Mouse (Mus musculus): Measurements from ENCODE around the gene Zfyve27. TPM values are rescaled to one million over a fixed set of nuclear protein-coding genes. Genes with fewer than 3 reads are reported as not detected.

Zfyve27 gene
- polyA plus RNA-seq, 1 experiment: 12.7 TPM

GRCm38 (mm10) chr19:42135070-42135469, 28.7 kb upstream of the Zfyve27 start:
- Histone ChIP-seq H3K4me3 (ENCODE audit: insufficient read depth, low read depth, low read length) (no peak overlapping the region), H3K27ac (replicated peaks; ENCODE audit: low read depth, low read length) (no peak overlapping the region), H3K4me1 (ENCODE audit: control insufficient read depth, insufficient read depth, insufficient read length, low read length) (0 out of 2 replicates have a peak, but pooled peaks cover 3% of the 10 kb centered on the region)

DNA sequence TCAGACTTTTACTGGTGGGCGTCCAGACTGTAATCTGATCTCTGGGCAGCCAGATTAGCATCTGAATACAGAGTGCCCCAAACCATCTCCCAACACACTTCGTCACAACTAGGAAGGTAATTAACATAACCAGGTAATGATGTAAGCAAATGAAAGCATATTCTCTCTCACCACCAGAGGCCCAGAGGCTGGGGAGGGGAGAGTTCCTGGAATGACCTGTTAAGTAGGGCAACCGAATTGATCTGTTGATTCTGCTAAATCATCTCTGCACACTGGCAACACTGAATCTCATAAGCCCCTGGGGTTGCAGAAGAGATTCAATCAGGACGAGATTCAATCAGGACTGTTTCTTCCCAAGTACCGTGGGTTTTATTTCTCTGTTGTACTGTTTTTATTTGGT, 27.6 kb upstream of the Zfyve27 start:
- Histone ChIP-seq H3K4me3 (ENCODE audit: insufficient read depth, low read depth, low read length) (no peak overlapping the region), H3K4me1 (ENCODE audit: control insufficient read depth, insufficient read depth, insufficient read length, low read length) (no peaks in the 10 kb centered on the region), H3K27ac (replicated peaks; ENCODE audit: low read depth, low read length) (no peak overlapping the region)

- H3K4me3 ChIP-seq (ENCODE audit: insufficient read depth, low read depth, low read length): no peak overlapping the region
- H3K4me1 ChIP-seq (ENCODE audit: control insufficient read depth, insufficient read depth, insufficient read length, low read length): no peaks in the 10 kb centered on the region
- no peak overlapping the region for H3K27ac ChIP-seq (replicated peaks; ENCODE audit: low read depth, low read length)
Measured at GRCm38 (mm10) chr19:42137167-42137672, 26.5 kb upstream of the Zfyve27 start.

- H3K4me1 ChIP-seq (ENCODE audit: control insufficient read depth, insufficient read depth, insufficient read length, low read length): no peaks in the 10 kb centered on the region
- no peak overlapping the region for H3K27ac ChIP-seq (replicated peaks; ENCODE audit: low read depth, low read length)
- H3K4me3 ChIP-seq (ENCODE audit: insufficient read depth, low read depth, low read length): no peak overlapping the region
Measured at GRCm38 (mm10) chr19:42138517-42139285, 25.1 kb upstream of the Zfyve27 start.

DNA sequence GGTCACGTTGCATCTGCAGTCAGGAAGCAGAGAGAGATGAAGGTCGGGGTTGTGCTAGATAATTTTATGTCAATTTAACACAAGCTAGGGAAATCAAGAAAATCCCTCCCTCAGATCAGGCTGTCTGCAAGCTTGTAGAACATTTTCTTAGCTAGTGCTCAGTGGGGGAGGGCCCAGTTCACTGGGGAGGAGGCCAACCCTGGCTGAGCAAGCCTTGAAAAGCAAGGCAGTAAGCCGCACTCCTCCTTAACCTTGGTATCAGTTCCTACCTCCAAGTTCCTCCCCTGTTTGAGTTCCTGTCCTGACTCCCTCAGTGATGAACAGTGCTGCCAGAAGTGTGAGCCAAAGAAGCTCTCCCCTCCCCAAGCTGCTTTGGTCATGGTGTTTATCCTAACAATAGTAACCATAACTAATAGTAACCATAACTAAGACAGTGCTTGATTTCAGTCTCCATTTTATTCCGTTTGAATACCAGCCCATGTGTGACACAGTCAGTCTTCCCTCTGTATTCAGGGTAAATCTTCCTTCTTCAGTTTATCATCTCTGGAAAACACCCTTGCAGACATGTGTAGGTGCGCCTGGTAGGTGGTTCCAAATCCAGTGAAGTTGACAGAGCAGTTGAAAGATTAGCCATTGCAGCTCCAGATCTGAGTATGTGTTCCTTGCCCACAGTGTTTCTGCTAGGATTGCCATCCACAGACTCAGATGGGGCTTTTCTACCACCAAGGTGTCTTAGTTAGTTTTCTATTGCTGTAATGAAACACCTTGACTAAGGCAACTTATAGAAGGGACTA, 23.8 kb upstream of the Zfyve27 start:
- Histone ChIP-seq H3K4me3 (ENCODE audit: insufficient read depth, low read depth, low read length) (no peak overlapping the region), H3K27ac (replicated peaks; ENCODE audit: low read depth, low read length) (no peak overlapping the region), H3K4me1 (ENCODE audit: control insufficient read depth, insufficient read depth, insufficient read length, low read length) (0 out of 2 replicates have a peak, but pooled peaks cover 3% of the 10 kb centered on the region)

GRCm38 (mm10) chr19:42141998-42142397, 21.8 kb upstream of the Zfyve27 start:
- H3K4me3 ChIP-seq (ENCODE audit: insufficient read depth, low read depth, low read length): no peak overlapping the region

GRCm38 (mm10) chr19:42142757-42143156, 21.0 kb upstream of the Zfyve27 start:
- Histone ChIP-seq H3K4me1 (ENCODE audit: control insufficient read depth, insufficient read depth, insufficient read length, low read length) (peaks cover 8% of the 10 kb centered on the region; the same call in 1 of the 2 replicates), H3K27ac (replicated peaks; ENCODE audit: low read depth, low read length) (no peak overlapping the region), H3K4me3 (ENCODE audit: insufficient read depth, low read depth, low read length) (no peak overlapping the region)

More at GRCm38 (mm10) chr19:42141998-42142397, 21.8 kb upstream of the Zfyve27 start:
- H3K4me1 ChIP-seq (ENCODE audit: control insufficient read depth, insufficient read depth, insufficient read length, low read length): peaks cover 8% of the 10 kb centered on the region; the same call in 1 of the 2 replicates
- no peak overlapping the region for H3K27ac ChIP-seq (replicated peaks; ENCODE audit: low read depth, low read length)

GRCm38 (mm10) chr19:42144067-42144466, 19.7 kb upstream of the Zfyve27 start:
- Histone ChIP-seq H3K27ac (replicated peaks; ENCODE audit: low read depth, low read length) (0 out of 2 replicates have a peak overlapping the region, but pooled peaks have one; percentile 29), H3K4me1 (ENCODE audit: control insufficient read depth, insufficient read depth, insufficient read length, low read length) (peaks cover 11% of the 10 kb centered on the region), H3K4me3 (ENCODE audit: insufficient read depth, low read depth, low read length) (no peak overlapping the region)

GRCm38 (mm10) chr19:42144541-42145167, 19.1 kb upstream of the Zfyve27 start:
- H3K27ac ChIP-seq (replicated peaks; ENCODE audit: low read depth, low read length): peak overlapping the region; percentile 36
- no peak overlapping the region for H3K4me3 ChIP-seq (ENCODE audit: insufficient read depth, low read depth, low read length)
- H3K4me1 ChIP-seq (ENCODE audit: control insufficient read depth, insufficient read depth, insufficient read length, low read length): peaks cover 12% of the 10 kb centered on the region

DNA sequence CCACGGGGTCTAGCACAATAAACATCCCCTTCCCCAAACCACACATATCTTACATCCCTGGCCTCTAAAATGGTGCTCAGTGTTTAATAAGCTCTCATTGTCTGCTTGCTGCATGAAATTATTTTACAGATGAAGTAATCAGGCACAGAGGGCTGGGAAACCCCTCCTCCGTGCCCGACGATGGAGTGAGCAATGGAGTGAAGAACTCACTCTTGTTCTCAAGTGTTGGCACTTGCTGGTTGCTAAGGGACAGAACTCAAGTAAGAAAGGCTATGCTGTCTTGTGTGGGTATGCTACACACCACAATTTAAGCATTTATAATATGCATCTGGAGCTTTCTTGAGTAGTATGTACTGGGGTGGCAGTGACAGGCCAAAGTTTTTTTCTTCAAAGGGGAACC, 18.5 kb upstream of the Zfyve27 start:
- Histone ChIP-seq H3K27ac (replicated peaks; ENCODE audit: low read depth, low read length) (peak overlapping the region; percentile 62), H3K4me3 (ENCODE audit: insufficient read depth, low read depth, low read length) (no peak overlapping the region), H3K4me1 (ENCODE audit: control insufficient read depth, insufficient read depth, insufficient read length, low read length) (peaks cover 13% of the 10 kb centered on the region)

GRCm38 (mm10) chr19:42145731-42146130, 18.0 kb upstream of the Zfyve27 start:
- H3K27ac ChIP-seq (replicated peaks; ENCODE audit: low read depth, low read length): peak overlapping the region; percentile 62
- H3K4me3 ChIP-seq (ENCODE audit: insufficient read depth, low read depth, low read length): no peak overlapping the region
- peaks cover 16% of the 10 kb centered on the region for H3K4me1 ChIP-seq (ENCODE audit: control insufficient read depth, insufficient read depth, insufficient read length, low read length)

DNA sequence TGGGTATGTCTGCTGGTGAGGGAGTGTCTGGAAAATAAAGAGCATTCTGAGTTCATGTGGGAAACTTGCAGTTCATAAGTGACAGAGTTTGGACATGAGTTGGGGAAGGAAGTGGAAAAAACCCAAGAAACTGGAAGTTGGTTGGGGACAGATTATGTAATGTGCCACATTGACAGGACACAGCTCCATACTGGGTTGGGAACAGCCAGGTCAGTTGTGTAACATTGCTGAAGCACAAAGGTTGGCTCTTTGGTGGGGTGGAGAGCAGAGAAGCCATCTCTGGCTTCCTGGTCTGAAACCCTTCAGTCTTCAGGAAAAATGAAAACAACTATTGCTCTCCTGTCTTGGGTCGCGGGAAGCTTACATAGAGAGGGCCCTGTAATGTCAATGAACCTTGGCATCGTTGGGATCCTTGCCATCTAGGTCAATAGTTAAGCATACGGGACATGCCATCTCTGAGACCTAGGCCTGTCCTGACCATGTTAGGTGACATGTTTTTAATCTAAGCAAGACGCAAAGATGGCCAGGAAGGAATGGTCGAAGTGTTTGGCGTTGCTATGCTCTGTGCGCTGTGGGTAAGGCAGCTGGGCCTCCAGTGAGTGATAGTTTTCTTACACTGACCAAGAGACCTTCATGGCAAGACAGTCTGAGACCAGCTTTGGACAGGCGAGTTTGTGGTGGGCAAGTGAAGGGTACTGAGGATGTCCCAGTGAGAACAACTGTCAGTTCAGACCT, 17.3 kb upstream of the Zfyve27 start:
- H3K27ac ChIP-seq (replicated peaks; ENCODE audit: low read depth, low read length): peak overlapping the region; percentile 95
- H3K4me1 ChIP-seq (ENCODE audit: control insufficient read depth, insufficient read depth, insufficient read length, low read length): peaks cover 16% of the 10 kb centered on the region
- no peak overlapping the region for H3K4me3 ChIP-seq (ENCODE audit: insufficient read depth, low read depth, low read length)

GRCm38 (mm10) chr19:42147170-42147768, 16.5 kb upstream of the Zfyve27 start, which contains the start of gene Marveld1:
Gene Marveld1 (plus strand): TSS chr19:42147400.
- peaks cover 16% of the 10 kb centered on the region for H3K4me1 ChIP-seq (ENCODE audit: control insufficient read depth, insufficient read depth, insufficient read length, low read length)
- H3K27ac ChIP-seq (replicated peaks; ENCODE audit: low read depth, low read length): peak within 1 kb of the TSS; percentile 95
- peak within 1 kb of the TSS; percentile 79 for H3K4me3 ChIP-seq (ENCODE audit: insufficient read depth, low read depth, low read length)

All from brown adipose tissue, adult 24 weeks (tissue).